Mouse (Mus musculus): Measurements from ENCODE around the gene Trpm6. TPM values are rescaled to one million over a fixed set of nuclear protein-coding genes. Genes with fewer than 3 reads are reported as not detected.
"Not testable (repeated sequence)": the region's sequence is repeated elsewhere in the genome, so short reads cannot be mapped to it uniquely, and the experiment has no call there.

Gene Trpm6
- under 1 TPM in 2 of 26 experiments, not detected in 24; 0.15 to 0.21 TPM for total RNA-seq (2018; cell fraction: chromatin; rRNA removed)
- under 1 TPM in 1 of 26 experiments, not detected in 25; 0.03 TPM for total RNA-seq (2018; cell fraction: cytosol; rRNA removed)
- not detected for total RNA-seq (2018; cell fraction: nucleus; rRNA removed)
- not detected in 3 replicates for polyA plus RNA-seq (2018)

GRCm38 (mm10) chr19:18749598-18750339 is at the start of gene Trpm6:
Trpm6 (plus strand) TSS chr19:18749983.
- no peak within 1 kb of the TSS for H3K27ac ChIP-seq
- H3K36me3 ChIP-seq (ENCODE audit: inconsistent target): no peaks in the 10 kb centered on the region
- WGBS (ENCODE audit: missing documents): 11% methylated on average over 41 of the region's 41 CpGs
- no peaks in the 10 kb centered on the region for H3K79me2 ChIP-seq (ENCODE audit: inconsistent target)
- H3K4me3 ChIP-seq (ENCODE audit: inconsistent target): no peak within 1 kb of the TSS

- no peak overlapping the region for H3K4me3 ChIP-seq (ENCODE audit: inconsistent target)
- no peak overlapping the region for H3K27ac ChIP-seq
- H3K36me3 ChIP-seq (ENCODE audit: inconsistent target): no peaks in the 10 kb centered on the region
- H3K79me2 ChIP-seq (ENCODE audit: inconsistent target): no peaks in the 10 kb centered on the region
Measured at GRCm38 (mm10) chr19:18708101-18708500, 41.7 kb upstream of the Trpm6 start.

GRCm38 (mm10) chr19:18710903-18711302 is 38.9 kb upstream of the Trpm6 start:
- Histone ChIP-seq H3K36me3 (ENCODE audit: inconsistent target) (no peaks in the 10 kb centered on the region), H3K79me2 (ENCODE audit: inconsistent target) (peaks cover 25% of the 10 kb centered on the region), H3K27ac (no peak overlapping the region), H3K4me3 (ENCODE audit: inconsistent target) (no peak overlapping the region)
- 100% methylated on average over 4 of the region's 6 CpGs for WGBS (ENCODE audit: missing documents)

GRCm38 (mm10) chr19:18711589-18711988 is 38.2 kb upstream of the Trpm6 start:
- no peaks in the 10 kb centered on the region for H3K36me3 ChIP-seq (ENCODE audit: inconsistent target)

GRCm38 (mm10) chr19:18712153-18712865 is 37.5 kb upstream of the Trpm6 start:
- peaks cover 35% of the 10 kb centered on the region for H3K79me2 ChIP-seq (ENCODE audit: inconsistent target)
- WGBS (ENCODE audit: missing documents): 57% methylated on average over 16 of the region's 16 CpGs
- peak overlapping the region; percentile 54 for H3K27ac ChIP-seq
- peak overlapping the region; percentile 48 for H3K4me3 ChIP-seq (ENCODE audit: inconsistent target)
- no peaks in the 10 kb centered on the region for H3K36me3 ChIP-seq (ENCODE audit: inconsistent target)

More at GRCm38 (mm10) chr19:18711589-18711988, 38.2 kb upstream of the Trpm6 start:
- Histone ChIP-seq H3K79me2 (ENCODE audit: inconsistent target) (peaks cover 30% of the 10 kb centered on the region), H3K27ac (no peak overlapping the region), H3K4me3 (ENCODE audit: inconsistent target) (no peak overlapping the region)
- WGBS (ENCODE audit: missing documents): 96% methylated on average over 9 of the region's 9 CpGs

- 0% methylated on average over 37 of the region's 49 CpGs for WGBS (ENCODE audit: missing documents)
- Histone ChIP-seq H3K79me2 (ENCODE audit: inconsistent target) (peaks cover 35% of the 10 kb centered on the region), H3K4me3 (ENCODE audit: inconsistent target) (peak within 1 kb of the TSS; percentile 57), H3K36me3 (ENCODE audit: inconsistent target) (no peaks in the 10 kb centered on the region), H3K27ac (peak within 1 kb of the TSS; percentile 54)
Measured at GRCm38 (mm10) chr19:18712866-18713300, 36.9 kb upstream of the Trpm6 start, which contains the start of gene D030056L22Rik. D030056L22Rik (plus strand) TSS chr19:18713193.

- under 1% methylated on average over 30 of the region's 46 CpGs for WGBS (ENCODE audit: missing documents)
- H3K36me3 ChIP-seq (ENCODE audit: inconsistent target); H3K27ac ChIP-seq: not testable (repeated sequence)
- H3K4me3 ChIP-seq (ENCODE audit: inconsistent target): peak overlapping the region; percentile 57
- peaks cover 35% of the 10 kb centered on the region for H3K79me2 ChIP-seq (ENCODE audit: inconsistent target)
Measured at GRCm38 (mm10) chr19:18713357-18713756, 36.4 kb upstream of the Trpm6 start.

- Histone ChIP-seq H3K36me3 (ENCODE audit: inconsistent target) (no peaks in the 10 kb centered on the region), H3K4me3 (ENCODE audit: inconsistent target) (no peak overlapping the region), H3K79me2 (ENCODE audit: inconsistent target) (peaks cover 35% of the 10 kb centered on the region), H3K27ac (no peak overlapping the region)
- 50% methylated on average over 1 of the region's 1 CpGs for WGBS (ENCODE audit: missing documents)
Measured at GRCm38 (mm10) chr19:18716374-18716773, 33.4 kb upstream of the Trpm6 start.

GRCm38 (mm10) chr19:18720337-18720736 is 29.4 kb upstream of the Trpm6 start:
- peaks cover 16% of the 10 kb centered on the region for H3K79me2 ChIP-seq (ENCODE audit: inconsistent target)
- no peak overlapping the region for H3K27ac ChIP-seq
- WGBS (ENCODE audit: missing documents): 97% methylated on average over 3 of the region's 3 CpGs
- no peak overlapping the region for H3K4me3 ChIP-seq (ENCODE audit: inconsistent target)
- no peaks in the 10 kb centered on the region for H3K36me3 ChIP-seq (ENCODE audit: inconsistent target)

- H3K4me3 ChIP-seq (ENCODE audit: inconsistent target): no peak overlapping the region
- H3K27ac ChIP-seq: no peak overlapping the region
- 91% methylated on average over 2 of the region's 2 CpGs for WGBS (ENCODE audit: missing documents)
- no peaks in the 10 kb centered on the region for H3K36me3 ChIP-seq (ENCODE audit: inconsistent target)
- no peaks in the 10 kb centered on the region for H3K79me2 ChIP-seq (ENCODE audit: inconsistent target)
Measured at GRCm38 (mm10) chr19:18725186-18725585, 24.6 kb upstream of the Trpm6 start.

GRCm38 (mm10) chr19:18730255-18730654 is 19.5 kb upstream of the Trpm6 start:
- Histone ChIP-seq H3K4me3 (ENCODE audit: inconsistent target) (no peak overlapping the region), H3K27ac (no peak overlapping the region), H3K36me3 (ENCODE audit: inconsistent target) (no peaks in the 10 kb centered on the region), H3K79me2 (ENCODE audit: inconsistent target) (no peaks in the 10 kb centered on the region)
- 76% methylated on average over 7 of the region's 7 CpGs for WGBS (ENCODE audit: missing documents)

- WGBS (ENCODE audit: missing documents): 71% methylated on average over 7 of the region's 7 CpGs
- Histone ChIP-seq H3K27ac (no peak overlapping the region), H3K36me3 (ENCODE audit: inconsistent target) (no peaks in the 10 kb centered on the region), H3K4me3 (ENCODE audit: inconsistent target) (no peak overlapping the region), H3K79me2 (ENCODE audit: inconsistent target) (no peaks in the 10 kb centered on the region)
Measured at GRCm38 (mm10) chr19:18731077-18731476, 18.7 kb upstream of the Trpm6 start.

GRCm38 (mm10) chr19:18735901-18736300 is 13.9 kb upstream of the Trpm6 start:
- Histone ChIP-seq H3K27ac (no peak overlapping the region), H3K4me3 (ENCODE audit: inconsistent target) (no peak overlapping the region), H3K79me2 (ENCODE audit: inconsistent target) (no peaks in the 10 kb centered on the region), H3K36me3 (ENCODE audit: inconsistent target) (no peaks in the 10 kb centered on the region)
- 96% methylated on average over 4 of the region's 4 CpGs for WGBS (ENCODE audit: missing documents)

GRCm38 (mm10) chr19:18739146-18739545 is 10.6 kb upstream of the Trpm6 start:
- 87% methylated on average over 7 of the region's 7 CpGs for WGBS (ENCODE audit: missing documents)
- no peak overlapping the region for H3K27ac ChIP-seq
- no peaks in the 10 kb centered on the region for H3K36me3 ChIP-seq (ENCODE audit: inconsistent target)
- no peaks in the 10 kb centered on the region for H3K79me2 ChIP-seq (ENCODE audit: inconsistent target)
- H3K4me3 ChIP-seq (ENCODE audit: inconsistent target): no peak overlapping the region

- H3K27ac ChIP-seq: no peak overlapping the region
- no peaks in the 10 kb centered on the region for H3K79me2 ChIP-seq (ENCODE audit: inconsistent target)
- H3K4me3 ChIP-seq (ENCODE audit: inconsistent target): no peak overlapping the region
- no peaks in the 10 kb centered on the region for H3K36me3 ChIP-seq (ENCODE audit: inconsistent target)
- 44% methylated on average over 4 of the region's 5 CpGs for WGBS (ENCODE audit: missing documents)
Measured at GRCm38 (mm10) chr19:18743946-18744345, 5.8 kb upstream of the Trpm6 start.

All from macrophage (primary cell).